Mouse (Mus musculus): Measurements from ENCODE around the gene Calhm1. TPM values are rescaled to one million over a fixed set of nuclear protein-coding genes. Genes with fewer than 3 reads are reported as not detected.
"Not testable (repeated sequence)": the region's sequence is repeated elsewhere in the genome, so short reads cannot be mapped to it uniquely, and the experiment has no call there.

Calhm1 gene
- total RNA-seq, 2 experiments from 2014 or later: not detected

DNA sequence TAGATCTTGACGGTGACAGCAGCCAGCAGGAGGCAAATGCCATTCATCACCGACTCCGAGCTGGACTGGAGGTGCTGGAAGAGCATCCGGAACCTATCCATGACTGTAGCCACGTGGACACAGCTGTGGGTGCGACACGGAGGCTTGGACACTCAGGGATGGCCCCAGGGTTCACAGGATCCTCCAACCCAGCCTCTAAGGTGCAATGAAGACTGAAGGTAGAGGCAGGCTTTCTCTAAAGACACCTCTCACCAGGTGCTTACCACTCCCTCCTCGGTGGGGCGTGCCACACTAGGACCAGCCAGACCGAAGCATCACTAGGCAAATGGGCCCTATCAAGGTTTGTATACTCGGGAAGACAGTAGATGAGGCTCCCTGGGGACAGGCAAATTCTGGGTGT is 13.6 kb upstream of the Calhm1 start, which contains the start of gene Calhm3:
TSS of gene Calhm3 (minus strand) at position 101 of the 400 bp plus-strand sequence.
- ATAC-seq (replicated peaks; ENCODE audit: low FRiP score, poor library complexity, severe bottlenecking): no peak

DNA sequence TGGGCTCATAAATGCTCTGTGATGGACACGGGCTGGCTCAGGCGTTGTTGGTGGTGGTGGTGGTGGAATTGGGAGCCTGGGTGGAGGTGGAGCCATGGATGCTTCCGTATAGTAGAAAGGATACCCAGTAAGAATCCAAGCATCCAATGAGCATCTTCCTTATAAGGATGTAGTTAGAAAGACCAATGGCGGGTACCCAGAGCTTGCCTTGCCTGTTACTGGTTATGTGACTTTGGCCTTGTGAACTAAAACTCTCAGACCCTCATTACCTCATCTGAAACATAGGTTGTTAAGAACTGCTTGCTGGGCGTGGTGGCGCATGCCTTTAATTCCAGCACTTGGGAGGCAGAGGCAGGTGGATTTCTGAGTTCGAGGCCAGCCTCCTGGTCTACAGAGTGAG is 9.7 kb upstream of the Calhm1 start:
- ATAC-seq (replicated peaks; ENCODE audit: low FRiP score, poor library complexity, severe bottlenecking): no peak

DNA sequence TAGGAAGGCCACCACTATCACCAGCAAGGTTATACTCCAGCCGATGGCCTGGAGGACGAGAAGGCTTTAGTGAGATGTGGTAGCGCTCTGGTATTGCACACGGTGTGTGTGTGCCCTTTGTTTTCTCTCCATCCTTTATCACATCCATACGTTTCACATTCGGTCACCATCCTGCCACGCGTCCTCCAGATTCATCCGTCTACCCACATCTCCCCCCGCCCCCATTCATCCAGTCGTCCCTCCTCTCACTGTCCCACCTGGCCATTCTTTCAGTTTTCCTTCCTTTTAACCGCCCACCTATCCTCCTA is 8.0 kb upstream of the Calhm1 start:
- ATAC-seq (replicated peaks; ENCODE audit: low FRiP score, poor library complexity, severe bottlenecking): no peak

- ATAC-seq (replicated peaks; ENCODE audit: low FRiP score, poor library complexity, severe bottlenecking): no peak
Measured at GRCm38 (mm10) chr19:47151332-47152061, 7.4 kb upstream of the Calhm1 start.

DNA sequence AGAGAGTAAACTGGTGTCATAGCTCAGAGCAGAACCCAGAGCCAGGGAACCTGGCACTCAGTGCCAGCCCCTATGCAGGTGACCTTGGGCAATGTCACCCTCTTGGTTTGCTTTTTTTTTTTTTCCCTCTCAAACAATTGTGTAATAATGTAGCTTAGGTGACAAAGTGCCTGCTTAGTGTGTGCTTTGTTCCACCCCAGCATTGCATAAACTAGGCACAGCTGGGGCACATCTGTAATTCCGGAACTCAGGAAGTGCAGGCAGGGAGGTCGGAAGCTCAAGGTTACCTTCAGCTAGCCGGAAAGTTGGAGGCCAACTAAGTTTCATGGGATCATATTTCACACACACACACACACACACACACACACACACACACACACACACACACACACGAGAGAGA is 5.8 kb upstream of the Calhm1 start:
- ATAC-seq (replicated peaks; ENCODE audit: low FRiP score, poor library complexity, severe bottlenecking): no peak

- ATAC-seq (replicated peaks; ENCODE audit: low FRiP score, poor library complexity, severe bottlenecking): no peak
Measured at GRCm38 (mm10) chr19:47148267-47148847, 4.3 kb upstream of the Calhm1 start.

GRCm38 (mm10) chr19:47142438-47142837 is 1.6 kb downstream of the Calhm1 start:
- ATAC-seq (replicated peaks; ENCODE audit: low FRiP score, poor library complexity, severe bottlenecking): no peak

- ATAC-seq (replicated peaks; ENCODE audit: low FRiP score, poor library complexity, severe bottlenecking): not testable (repeated sequence)
Measured at GRCm38 (mm10) chr19:47139611-47140010, 4.4 kb downstream of the Calhm1 start.

DNA sequence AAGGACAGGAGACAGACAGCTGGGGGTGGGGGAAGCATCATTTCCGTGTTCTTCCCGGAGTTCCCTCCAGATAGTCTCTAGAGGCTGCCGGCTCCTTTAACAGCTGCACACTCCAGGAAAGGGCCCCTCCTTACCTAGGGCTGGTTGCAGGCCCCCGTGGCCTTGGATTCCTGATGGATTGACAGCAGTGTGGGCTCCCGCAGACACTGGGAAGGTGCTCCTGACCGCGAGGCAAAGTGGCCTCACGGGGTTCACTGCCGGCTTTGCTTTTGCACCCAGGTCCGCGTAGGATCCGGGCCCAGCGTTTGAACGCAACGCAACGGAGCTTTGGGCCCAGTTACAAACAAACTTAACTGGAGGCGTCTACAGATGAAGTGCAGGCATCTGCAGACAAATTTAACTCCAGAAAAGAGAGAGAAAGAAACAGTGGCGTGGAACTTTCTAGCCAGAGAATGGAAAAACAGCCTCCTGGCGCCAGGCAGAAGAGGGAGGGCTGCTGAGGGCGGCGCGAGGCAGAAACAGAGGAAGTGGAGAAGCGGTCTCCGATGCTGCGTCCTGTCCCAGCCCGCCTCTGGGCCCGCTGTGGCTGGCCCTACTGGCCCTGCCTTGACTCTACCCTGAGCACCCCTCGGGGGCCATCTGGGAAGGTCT is 6.2 kb downstream of the Calhm1 start, which contains the start of gene Calhm2:
TSS of gene Calhm2 (minus strand) at position 524 of the 651 bp plus-strand sequence.
- ATAC-seq (replicated peaks; ENCODE audit: low FRiP score, poor library complexity, severe bottlenecking): no peak

- ATAC-seq (replicated peaks; ENCODE audit: low FRiP score, poor library complexity, severe bottlenecking): no peak
Measured at GRCm38 (mm10) chr19:47137051-47137581, 6.9 kb downstream of the Calhm1 start.

DNA sequence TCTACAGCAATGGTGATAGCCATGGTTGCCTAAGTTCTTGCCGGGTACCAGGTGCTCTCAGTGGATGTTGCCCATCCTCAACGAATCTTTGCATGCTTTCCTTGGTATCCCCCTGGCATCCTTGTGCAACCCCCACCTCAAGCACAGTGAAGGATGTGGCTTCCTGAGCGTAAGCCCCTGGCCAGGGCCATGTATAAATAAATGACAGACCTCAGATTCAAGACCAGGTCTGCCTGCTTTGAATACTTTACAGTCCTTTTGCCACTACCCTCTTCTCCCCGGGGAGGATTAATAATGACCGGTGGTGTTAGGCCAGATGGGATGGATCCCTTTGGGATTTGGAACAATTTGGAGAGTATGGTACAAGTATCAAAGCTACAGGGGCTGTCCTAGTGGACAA is 7.9 kb downstream of the Calhm1 start:
- no peak for ATAC-seq (replicated peaks; ENCODE audit: low FRiP score, poor library complexity, severe bottlenecking)

- ATAC-seq (replicated peaks; ENCODE audit: low FRiP score, poor library complexity, severe bottlenecking): no peak
Measured at GRCm38 (mm10) chr19:47135568-47135967, 8.5 kb downstream of the Calhm1 start.

- no peak for ATAC-seq (replicated peaks; ENCODE audit: low FRiP score, poor library complexity, severe bottlenecking)
Measured at GRCm38 (mm10) chr19:47133161-47133560, 10.9 kb downstream of the Calhm1 start.

- no peak for ATAC-seq (replicated peaks; ENCODE audit: low FRiP score, poor library complexity, severe bottlenecking)
Measured at GRCm38 (mm10) chr19:47130551-47131125, 13.4 kb downstream of the Calhm1 start.

DNA sequence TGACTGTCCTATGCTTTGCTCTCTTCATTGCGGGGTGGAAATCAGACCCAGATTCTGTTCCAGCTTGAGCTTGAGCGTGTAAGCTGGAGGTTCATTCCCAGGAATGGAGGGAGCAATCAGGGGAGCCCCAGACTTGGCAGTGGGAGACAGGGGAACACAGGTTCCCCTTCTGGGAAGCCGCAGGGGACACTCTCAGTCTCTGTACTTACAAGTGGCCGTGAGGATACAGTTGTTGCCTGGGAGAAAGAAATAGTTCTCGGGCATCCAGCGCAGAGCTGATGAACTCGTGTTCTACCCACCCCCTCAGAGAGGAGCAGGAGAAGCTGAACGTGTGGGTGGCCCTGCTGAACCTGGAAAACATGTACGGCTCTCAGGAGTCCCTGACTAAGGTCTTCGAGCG is 15.2 kb downstream of the Calhm1 start:
- no peak for ATAC-seq (replicated peaks; ENCODE audit: low FRiP score, poor library complexity, severe bottlenecking)

DNA sequence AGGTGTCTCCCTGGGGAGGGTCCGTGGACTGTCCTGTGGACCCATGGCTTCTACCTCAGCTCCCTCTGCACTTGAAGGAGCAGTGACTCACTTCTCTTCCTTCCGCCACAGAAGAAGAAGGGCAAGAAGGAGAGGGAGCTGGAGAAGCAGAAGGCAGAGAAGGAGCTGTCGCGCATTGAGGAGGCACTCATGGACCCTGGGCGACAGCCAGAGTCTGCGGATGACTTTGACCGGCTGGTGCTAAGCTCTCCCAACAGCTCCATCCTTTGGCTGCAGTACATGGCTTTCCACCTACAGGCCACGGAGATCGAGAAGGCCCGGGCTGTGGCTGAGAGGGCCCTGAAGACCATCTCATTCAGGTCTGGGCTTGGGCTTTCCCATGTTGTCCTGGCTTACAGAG is 15.9 kb downstream of the Calhm1 start:
- ATAC-seq (replicated peaks; ENCODE audit: low FRiP score, poor library complexity, severe bottlenecking): no peak

GRCm38 (mm10) chr19:47122802-47123201 is 21.3 kb downstream of the Calhm1 start:
- ATAC-seq (replicated peaks; ENCODE audit: low FRiP score, poor library complexity, severe bottlenecking): peak; percentile 54; the same call in 1 of the 2 replicates

GRCm38 (mm10) chr19:47121054-47121453 is 23.0 kb downstream of the Calhm1 start:
- ATAC-seq (replicated peaks; ENCODE audit: low FRiP score, poor library complexity, severe bottlenecking): peak; percentile 76

DNA sequence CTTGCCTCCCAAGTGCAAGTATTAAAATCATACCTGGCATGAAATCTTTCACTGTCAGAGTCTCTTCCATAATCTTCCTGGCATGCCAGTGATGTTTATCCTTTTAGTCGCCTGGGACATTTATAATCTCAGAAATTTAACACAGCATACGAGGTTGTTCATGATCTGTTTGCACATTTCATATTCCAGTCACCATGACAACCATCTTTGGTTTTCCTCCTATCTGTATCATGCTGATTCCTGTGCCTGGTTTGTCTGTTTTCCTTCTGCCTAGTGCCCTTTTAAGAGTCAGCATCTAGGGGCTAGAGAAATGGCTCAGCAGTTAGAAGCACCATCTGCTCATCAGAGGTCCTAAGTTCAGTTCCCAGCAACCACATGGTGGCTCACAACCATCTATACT is 25.4 kb downstream of the Calhm1 start:
- no peak for ATAC-seq (replicated peaks; ENCODE audit: low FRiP score, poor library complexity, severe bottlenecking)

- ATAC-seq (replicated peaks; ENCODE audit: low FRiP score, poor library complexity, severe bottlenecking): no peak
Measured at GRCm38 (mm10) chr19:47104641-47105271, 39.3 kb downstream of the Calhm1 start.

Measured in erythroblast, adult 5-6 weeks (primary cell).